Mouse (Mus musculus) limb, embryonic 14.5 days (tissue): ENCODE results near the gene Syt9. TPM values are rescaled to one million over a fixed set of nuclear protein-coding genes. Genes with fewer than 3 reads are reported as not detected.
A peak's percentile ranks its signal among the peaks of the same experiment; 100 is the strongest.

ENCODE experiments used
- ATAC-seq: fragments of 200-750 bp; cut with Nextera tagmentation; 2 replicates; pipeline ENCODE4 v1.8.0; 2017; ENCODE audit warnings: low read depth, moderate number of reproducible peaks, moderate TSS enrichment; ENCODE audit not compliant: low FRiP score
- DNase-seq: peaks from one replicate; pipeline ENCODE4 v3.0.0-alpha.2; 2015; ENCODE audit warnings: low spot score
- H3K27ac ChIP-seq: fragments of 300-500 bp; sonication (generic); replicated peaks from 2 replicates; pipeline ENCODE4 v1.5.1; 2014; ENCODE audit warnings: low read depth, mild to moderate bottlenecking, low read length, moderate library complexity, mixed read lengths
- H3K27me3 ChIP-seq: fragments of 300-500 bp; sonication (generic); 2 replicates; pipeline ENCODE4 v1.6.1; 2014; ENCODE audit warnings: low read length, mixed read lengths; ENCODE audit not compliant: control insufficient read depth, insufficient read depth
- H3K36me3 ChIP-seq: fragments of 300-500 bp; sonication (generic); 2 replicates; pipeline ENCODE4 v1.6.1; 2014; ENCODE audit warnings: mild to moderate bottlenecking, low read length, moderate library complexity, mixed read lengths; ENCODE audit not compliant: control insufficient read depth, insufficient read depth
- H3K4me1 ChIP-seq: fragments of 300-500 bp; sonication (generic); 2 replicates; pipeline ENCODE4 v1.6.1; 2014; ENCODE audit warnings: antibody characterized with exemption, low read length, mixed read lengths; ENCODE audit not compliant: control insufficient read depth, insufficient read depth
- H3K4me2 ChIP-seq: fragments of 300-500 bp; sonication (generic); replicated peaks from 2 replicates; pipeline ENCODE4 v1.6.1; 2014; ENCODE audit warnings: low read depth, mild to moderate bottlenecking, low read length, moderate library complexity; ENCODE audit not compliant: severe bottlenecking
- H3K4me3 ChIP-seq: fragments of 300-500 bp; sonication (generic); replicated peaks from 2 replicates; pipeline ENCODE4 v1.5.1; 2014; ENCODE audit warnings: low read length
- H3K9ac ChIP-seq: fragments of 300-500 bp; sonication (generic); 2 replicates; pipeline ENCODE4 v1.6.1; 2014; ENCODE audit warnings: mild to moderate bottlenecking, low read depth, low read length, moderate library complexity; ENCODE audit not compliant: severe bottlenecking
- H3K9me3 ChIP-seq: fragments of 300-500 bp; sonication (generic); 2 replicates; pipeline ENCODE4 v1.6.1; 2016; ENCODE audit warnings: low read length; ENCODE audit not compliant: control insufficient read depth
- POLR2A ChIP-seq: fragments of 200-500 bp; IDR thresholded peaks from 2 replicates; pipeline ENCODE4 v1.8.0; 2012; ENCODE audit warnings: inconsistent platforms, mild to moderate bottlenecking, moderate library complexity, borderline replicate concordance; ENCODE audit not compliant: insufficient read depth, insufficient read length; ENCODE audit errors: extremely low read depth
- WGBS: fragments of 180-500 bp; shearing (Covaris S2); extraction: QIAGEN DNeasy Blood & Tissue Kit; methylation state at CpG from one replicate; pipeline ENCODE4 v1.1.7; 2014; 5-methylcytosine and 5-hydroxymethylcytosine counted together
- polyA plus RNA-seq, 2 experiments: library from polyadenylated mRNA; depleted of rRNA in 1 of 2; stranded (reverse) in 1 of 2; unstranded in 1 of 2; fragments of >200 nt; fragmentation: Nextera tagmentation in 1 of 2; extraction: Ambion mirVana in 1 of 2; gene quantifications; 2 replicates each; pipeline versions ENCODE4 v1.2.1 to v1.2.3; 2012 to 2014

Syt9 gene
- polyA plus RNA-seq, 2 experiments: 3.9 to 4.3 TPM

GRCm38 (mm10) chr7:107593904-107594303 is 223.4 kb downstream of the Syt9 start:
- Histone ChIP-seq H3K27me3 (no peaks in the 10 kb centered on the region), H3K9ac (no peak overlapping the region), H3K36me3 (peaks cover 19% of the 10 kb centered on the region), H3K27ac (no peak overlapping the region), H3K4me1 (peaks cover 4% of the 10 kb centered on the region), H3K9me3 (no peaks in the 10 kb centered on the region), H3K4me2 (peak overlapping the region; percentile 91; the same call in 1 of the 2 replicates), H3K4me3 (peak overlapping the region; percentile 53; the same call in 1 of the 2 replicates)
- ATAC-seq (no peak; the same call in 1 of the 2 replicates), DNase-seq (no peak)
- no peak for TF ChIP-seq POLR2A
- 30% methylated on average over 7 of the region's 7 CpGs for WGBS

- 2% methylated on average over 16 of the region's 16 CpGs for whole genome bisulfite sequencing
- H3K27me3 ChIP-seq: no peaks in the 10 kb centered on the region
- H3K27ac ChIP-seq: 0 out of 2 replicates have a peak overlapping the region, but pooled peaks have one; percentile 26
- peak overlapping the region; percentile 55 for H3K9ac ChIP-seq
- TF ChIP-seq POLR2A: no peak
- ATAC-seq: peak; percentile 67; the same call in 1 of the 2 replicates
- peak overlapping the region; percentile 53 for H3K4me3 ChIP-seq
- H3K9me3 ChIP-seq: no peaks in the 10 kb centered on the region
- peak overlapping the region; percentile 91 for H3K4me2 ChIP-seq
- H3K36me3 ChIP-seq: peaks cover 19% of the 10 kb centered on the region
- peak; percentile 47 for DNase-seq
- peaks cover 4% of the 10 kb centered on the region for H3K4me1 ChIP-seq
Observed at GRCm38 (mm10) chr7:107594325-107594856, 223.9 kb downstream of the Syt9 start.

- Histone ChIP-seq H3K27ac (0 out of 2 replicates have a peak within 1 kb of the TSS, but pooled peaks have one; percentile 26), H3K4me2 (peak within 1 kb of the TSS; percentile 91), H3K4me3 (peak within 1 kb of the TSS; percentile 53), H3K4me1 (peaks cover 4% of the 10 kb centered on the region), H3K27me3 (no peaks in the 10 kb centered on the region), H3K9me3 (no peaks in the 10 kb centered on the region), H3K9ac (peak within 1 kb of the TSS; percentile 55), H3K36me3 (peaks cover 16% of the 10 kb centered on the region)
- peak; percentile 74 for DNase-seq
- WGBS: under 1% methylated on average over 17 of the region's 24 CpGs
- peak; percentile 87 for ATAC-seq
- no peak for TF ChIP-seq POLR2A
Observed at GRCm38 (mm10) chr7:107594857-107595402, 224.4 kb downstream of the Syt9 start, which contains the start of gene Ppfibp2. TSS of gene Ppfibp2 (plus strand) at chr7:107595207.

GRCm38 (mm10) chr7:107595426-107595825 is 224.9 kb downstream of the Syt9 start:
- ATAC-seq: no peak

GRCm38 (mm10) chr7:107596753-107597152 is 226.2 kb downstream of the Syt9 start:
- Histone ChIP-seq H3K4me1 (peaks cover 4% of the 10 kb centered on the region), H3K9ac (no peak overlapping the region), H3K36me3 (no peaks in the 10 kb centered on the region), H3K9me3 (no peaks in the 10 kb centered on the region), H3K4me2 (no peak overlapping the region), H3K4me3 (no peak overlapping the region), H3K27me3 (no peaks in the 10 kb centered on the region), H3K27ac (no peak overlapping the region)
- DNase-seq (no peak), ATAC-seq (no peak)
- no peak for TF ChIP-seq POLR2A

More at GRCm38 (mm10) chr7:107595426-107595825, 224.9 kb downstream of the Syt9 start:
- Histone ChIP-seq H3K4me3 (peak overlapping the region; percentile 53), H3K36me3 (peaks cover 11% of the 10 kb centered on the region), H3K27ac (no peak overlapping the region), H3K9ac (peak overlapping the region; percentile 55), H3K4me1 (peaks cover 4% of the 10 kb centered on the region), H3K9me3 (no peaks in the 10 kb centered on the region), H3K4me2 (peak overlapping the region; percentile 91), H3K27me3 (no peaks in the 10 kb centered on the region)
- DNase-seq: no peak
- no peak for TF ChIP-seq POLR2A
- WGBS: 13% methylated on average over 13 of the region's 13 CpGs
